Mouse (Mus musculus) ZHBTc4 (cell line): ENCODE data around the gene 2310033P09Rik.

Experiments used
- DNase-seq: peaks from one replicate; pipeline ENCODE4 v3.0.0-alpha.2; 2011; ENCODE audit warnings: low read depth, low spot score

The 2310033P09Rik gene

GRCm38 (mm10) chr11:59228122-59228953 lies 20.2 kb downstream of the 2310033P09Rik start, which contains the start of gene Arf1:
Gene Arf1 (minus strand): TSS chr11:59228270.
- DNase-seq = peak; percentile 99

GRCm38 (mm10) chr11:59230144-59230760 lies 22.1 kb downstream of the 2310033P09Rik start:
- peak; percentile 77 for DNase-seq

GRCm38 (mm10) chr11:59232797-59233196 lies 24.7 kb downstream of the 2310033P09Rik start:
- DNase-seq = peak; percentile 42

DNA sequence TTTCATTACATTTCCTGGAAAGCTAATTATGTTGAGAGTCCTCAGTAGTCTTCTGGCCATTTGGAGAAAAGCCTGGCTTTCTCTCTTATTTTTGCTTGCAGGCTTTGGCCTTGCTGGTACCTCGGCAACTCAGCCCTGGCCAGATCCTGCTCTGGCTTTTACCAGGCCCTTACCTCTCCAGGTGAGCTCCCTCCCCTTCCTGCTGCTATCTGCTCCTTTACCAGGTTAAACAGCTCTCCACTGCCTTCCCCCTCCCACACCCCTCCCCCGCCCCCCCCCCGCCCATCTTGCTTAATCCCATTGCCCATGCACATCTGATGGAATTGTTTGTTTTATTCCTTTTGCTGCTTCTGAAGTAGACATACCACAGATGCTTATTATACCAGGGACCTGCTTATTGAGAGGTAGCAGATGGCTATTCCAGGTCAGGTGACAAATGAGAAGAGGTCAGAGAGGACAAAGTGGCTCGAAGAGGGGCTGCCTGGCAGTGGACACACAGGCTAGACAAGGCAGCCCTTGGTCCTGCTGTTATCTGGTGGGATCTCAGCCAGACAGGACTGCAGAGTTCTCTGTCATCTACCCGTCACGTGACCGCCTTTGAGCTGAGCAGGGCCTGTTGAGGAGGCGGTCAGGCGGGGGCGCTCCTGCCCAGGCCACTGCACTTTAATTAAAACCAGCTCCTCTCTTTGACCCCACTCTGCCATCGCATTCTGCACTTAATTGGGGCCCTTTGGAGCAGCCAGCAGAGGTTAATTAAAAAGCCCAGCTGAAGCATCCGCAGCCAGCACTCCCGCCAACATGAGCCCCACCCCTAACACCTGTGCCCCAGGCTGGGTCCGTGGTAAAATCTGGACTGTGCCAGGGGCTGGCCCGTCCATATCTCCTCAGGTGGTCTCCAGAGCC lies 30.7 kb downstream of the 2310033P09Rik start:
- DNase-seq = peak; percentile 58

- DNase-seq = no peak
Measured at GRCm38 (mm10) chr11:59239428-59239785, 31.3 kb downstream of the 2310033P09Rik start.

- DNase-seq = no peak
Measured at GRCm38 (mm10) chr11:59239796-59240195, 31.7 kb downstream of the 2310033P09Rik start.

GRCm38 (mm10) chr11:59241841-59242240 lies 33.7 kb downstream of the 2310033P09Rik start:
- no peak for DNase-seq

GRCm38 (mm10) chr11:59243856-59244255 lies 35.7 kb downstream of the 2310033P09Rik start:
- peak; percentile 60 for DNase-seq

DNA sequence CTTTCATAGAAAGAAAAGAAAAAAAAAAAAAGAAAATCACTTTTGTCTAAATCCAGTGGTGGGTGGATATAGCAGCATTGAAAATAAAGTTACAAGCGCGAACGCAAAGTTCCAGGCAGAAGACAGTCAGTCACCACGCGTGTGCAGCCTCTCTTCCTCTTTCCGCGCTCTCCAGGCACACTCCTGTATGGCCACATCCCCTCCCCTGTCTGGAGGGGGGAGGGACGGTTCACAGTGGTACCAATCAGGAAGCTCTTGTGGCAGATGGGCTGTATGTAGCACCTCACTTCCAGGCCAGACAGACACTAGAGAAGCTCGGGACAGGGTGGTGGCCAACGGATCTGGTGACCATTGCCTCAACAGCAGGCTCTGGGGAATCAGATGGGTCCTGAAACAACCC lies 40.0 kb downstream of the 2310033P09Rik start:
- peak; percentile 24 for DNase-seq

- DNase-seq = no peak
Measured at GRCm38 (mm10) chr11:59259647-59260046, 51.5 kb downstream of the 2310033P09Rik start.
